Mouse (Mus musculus): ENCODE measurements around the gene Nfatc2. TPM values are rescaled to one million over a fixed set of nuclear protein-coding genes. Genes with fewer than 3 reads are reported as not detected.

Gene Nfatc2
- polyA plus RNA-seq, 1 experiment from 2014 or later, result 4.0 TPM

GRCm38 (mm10) chr2:168609653-168610248 lies 8.3 kb upstream of the Nfatc2 start:
- DNase-seq (ENCODE audit: low spot score), result no peak

DNA sequence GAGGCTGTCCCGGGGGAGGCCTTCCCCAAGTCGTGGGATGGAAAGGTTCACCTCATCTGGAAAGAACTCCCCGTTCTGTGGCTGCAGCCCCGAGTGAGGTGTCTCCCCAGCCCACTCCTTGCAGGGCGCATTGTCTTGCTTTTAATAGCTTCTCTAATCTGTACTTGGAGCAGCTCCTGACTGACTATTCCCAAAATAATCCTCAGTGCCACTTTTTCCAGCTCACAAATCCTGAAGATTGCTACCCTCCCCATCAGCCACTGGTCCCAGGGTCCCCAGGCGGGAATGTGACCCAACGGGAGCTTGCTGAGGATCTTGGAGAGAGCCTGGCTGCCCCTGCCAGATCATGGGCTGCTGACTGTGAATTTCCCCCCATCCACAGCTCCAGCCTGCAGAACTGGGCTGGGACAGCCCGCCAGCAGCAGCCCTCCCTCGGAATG lies 6.7 kb upstream of the Nfatc2 start:
- no peak for DNase-seq (ENCODE audit: low spot score)

GRCm38 (mm10) chr2:168604655-168605070 lies 3.2 kb upstream of the Nfatc2 start:
- no peak for DNase-seq (ENCODE audit: low spot score)

DNA sequence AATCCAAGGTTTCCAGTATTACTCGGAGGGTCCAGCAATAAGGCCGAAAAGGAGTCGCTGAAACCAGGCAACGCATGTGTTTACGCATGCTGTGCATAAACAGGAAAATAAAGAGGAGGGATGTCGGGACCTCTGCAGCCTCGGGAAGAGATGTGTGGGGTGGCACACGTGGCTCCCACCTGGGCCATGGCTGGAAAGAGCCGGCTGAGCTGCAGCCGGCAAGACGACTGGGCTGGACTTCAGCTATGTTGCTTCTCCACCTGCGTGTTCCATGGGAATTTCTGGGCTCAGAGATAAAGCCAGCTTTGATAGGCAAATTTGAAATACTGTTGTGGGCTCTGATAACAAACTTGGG lies 907 bp upstream of the Nfatc2 start:
- DNase-seq (ENCODE audit: low spot score), result no peak

- DNase-seq (ENCODE audit: low spot score), result no peak
Measured at GRCm38 (mm10) chr2:168600750-168601490, 537 bp downstream of the Nfatc2 start.

- peak; percentile 58 for DNase-seq (ENCODE audit: low spot score)
Measured at GRCm38 (mm10) chr2:168595693-168596092, 5.8 kb downstream of the Nfatc2 start.

- DNase-seq (ENCODE audit: low spot score), result no peak
Measured at GRCm38 (mm10) chr2:168593676-168594075, 7.8 kb downstream of the Nfatc2 start.

DNA sequence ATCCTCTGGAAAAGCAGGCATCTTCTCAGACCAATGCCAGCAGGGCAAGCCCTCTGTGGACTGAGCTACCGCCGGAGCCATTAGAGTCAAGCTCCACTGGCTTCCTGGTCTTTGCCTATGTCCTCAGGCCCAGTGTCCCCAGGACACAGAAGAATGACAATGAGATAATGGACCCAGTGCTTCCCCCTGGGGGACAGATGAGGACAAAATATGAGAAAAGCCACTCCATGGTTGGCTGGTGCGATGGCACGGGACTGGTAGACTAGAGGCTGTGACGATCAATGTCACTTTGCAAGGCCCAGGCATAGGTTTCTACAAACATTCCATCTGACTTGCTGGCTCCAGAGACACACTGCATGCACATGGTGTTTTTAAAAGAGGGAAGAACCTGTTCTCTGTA lies 8.5 kb downstream of the Nfatc2 start:
- peak; percentile 28 for DNase-seq (ENCODE audit: low spot score)

- DNase-seq (ENCODE audit: low spot score), result no peak
Measured at GRCm38 (mm10) chr2:168591076-168591475, 10.4 kb downstream of the Nfatc2 start.

DNA sequence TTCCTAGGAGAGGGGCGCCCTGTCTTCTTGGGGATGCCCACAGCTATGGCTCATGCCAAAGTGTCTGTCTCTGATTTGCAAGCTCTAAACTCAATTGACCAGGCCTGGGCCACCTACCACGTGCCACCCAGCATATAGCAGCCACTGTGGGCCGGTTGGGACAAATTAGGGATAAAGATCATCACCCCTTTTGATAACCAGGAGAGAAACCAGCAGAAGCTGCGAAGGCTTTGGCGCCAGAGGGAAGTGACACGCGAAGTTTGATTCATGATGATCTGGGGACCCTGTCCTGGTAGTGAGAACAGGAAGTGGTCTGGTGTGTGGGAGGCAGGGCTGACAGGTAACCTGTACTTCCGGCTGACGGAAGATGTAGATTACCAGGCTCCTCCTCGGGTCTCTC lies 10.9 kb downstream of the Nfatc2 start:
- DNase-seq (ENCODE audit: low spot score), result peak; percentile 61

- DNase-seq (ENCODE audit: low spot score), result peak; percentile 72
Measured at GRCm38 (mm10) chr2:168590168-168590551, 11.3 kb downstream of the Nfatc2 start.

DNA sequence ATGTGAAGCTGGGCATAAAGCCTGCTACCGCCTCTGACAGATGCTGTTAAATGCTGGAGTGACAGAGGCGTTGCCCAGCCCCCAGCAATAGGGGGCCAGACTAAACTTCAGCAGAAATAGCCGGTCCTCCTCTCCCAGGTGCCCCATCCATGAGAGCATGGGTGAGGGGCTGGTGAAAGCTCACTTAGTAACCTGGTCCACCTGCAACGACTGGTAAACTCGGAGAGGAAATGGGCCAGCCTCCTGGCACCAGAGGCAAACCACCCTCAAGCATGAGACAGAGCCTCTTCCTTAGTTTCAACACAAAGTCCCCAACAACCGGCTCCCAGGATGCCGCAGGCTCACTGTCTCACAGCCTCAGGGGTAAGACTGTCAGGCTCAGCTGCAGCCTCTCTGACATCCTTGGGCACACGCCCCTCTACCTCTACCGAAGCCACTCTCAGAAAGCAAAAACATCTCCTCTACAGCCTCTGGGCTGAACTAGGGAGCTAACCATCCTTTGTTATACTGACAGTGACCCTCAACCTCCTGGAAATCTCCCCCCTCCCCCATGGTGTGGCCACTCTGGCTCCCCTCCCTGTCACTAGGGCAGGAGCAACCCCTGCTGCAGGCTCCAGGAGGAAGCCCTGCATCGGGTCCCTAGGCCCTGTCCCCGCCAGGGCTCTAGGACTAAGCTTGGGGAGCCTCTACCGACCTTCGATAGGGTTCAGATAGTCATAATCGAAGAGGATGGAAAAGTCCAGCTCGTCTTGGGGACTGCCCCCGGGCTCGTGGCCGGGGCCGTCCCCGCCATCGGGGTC lies 11.9 kb downstream of the Nfatc2 start:
- peak; percentile 82 for DNase-seq (ENCODE audit: low spot score)

GRCm38 (mm10) chr2:168588591-168589367 lies 12.7 kb downstream of the Nfatc2 start:
- DNase-seq (ENCODE audit: low spot score), result peak; percentile 37

GRCm38 (mm10) chr2:168587159-168587558 lies 14.3 kb downstream of the Nfatc2 start:
- no peak for DNase-seq (ENCODE audit: low spot score)

- DNase-seq (ENCODE audit: low spot score), result no peak
Measured at GRCm38 (mm10) chr2:168586512-168586911, 14.9 kb downstream of the Nfatc2 start.

- no peak for DNase-seq (ENCODE audit: low spot score)
Measured at GRCm38 (mm10) chr2:168584857-168585256, 16.6 kb downstream of the Nfatc2 start.

GRCm38 (mm10) chr2:168584408-168584807 lies 17.0 kb downstream of the Nfatc2 start:
- DNase-seq (ENCODE audit: low spot score), result no peak

DNA sequence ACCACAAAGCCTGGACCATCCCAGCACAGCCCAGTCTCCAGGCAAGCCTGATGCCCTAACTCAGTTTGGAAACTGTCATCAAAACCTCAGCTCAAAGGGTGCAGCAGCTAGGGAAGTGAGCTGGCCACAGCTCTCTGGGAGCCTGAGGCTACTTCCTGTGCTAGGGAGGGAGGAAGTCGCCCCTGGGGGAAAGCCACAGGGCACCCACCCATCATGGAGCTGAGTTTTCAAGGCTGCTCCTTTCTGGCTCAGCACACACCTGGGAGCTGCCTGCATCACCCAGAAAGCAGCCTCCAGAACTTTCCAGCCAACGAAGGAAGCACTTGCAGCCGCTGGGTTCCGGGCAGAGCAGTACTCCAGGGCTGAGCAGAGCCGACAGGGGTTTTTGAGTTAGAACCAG lies 18.4 kb downstream of the Nfatc2 start:
- peak; percentile 46 for DNase-seq (ENCODE audit: low spot score)

DNA sequence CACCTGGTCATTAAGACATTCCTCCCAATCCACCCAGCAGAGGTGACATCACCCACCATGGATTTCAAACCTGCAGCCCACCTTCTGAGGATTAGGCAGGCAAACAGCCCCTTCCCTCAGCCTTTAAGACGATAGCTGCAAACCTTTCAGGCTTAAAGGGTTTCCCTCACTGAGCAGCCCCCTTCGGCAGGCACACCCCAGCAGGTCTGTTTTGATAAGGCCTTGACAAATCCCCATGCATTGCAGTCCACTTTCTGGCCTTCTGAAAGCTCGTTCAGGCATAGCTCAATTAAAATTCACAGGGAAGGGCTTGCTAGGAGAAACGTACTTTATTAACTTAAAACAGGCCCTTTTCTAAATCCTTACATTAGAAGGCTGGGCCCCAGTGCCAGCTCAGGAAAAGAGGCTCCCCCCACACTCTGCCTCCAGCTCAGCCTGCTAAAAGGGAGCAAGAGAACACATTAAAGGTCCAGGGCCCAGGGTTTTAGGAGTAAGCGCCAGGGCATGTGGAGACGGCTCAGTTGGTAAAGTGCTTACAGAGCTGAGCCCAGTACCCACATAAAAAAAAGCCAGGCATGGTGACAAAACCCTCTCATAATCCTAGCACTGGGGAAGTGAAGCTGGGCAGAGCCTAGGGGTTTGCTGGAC lies 20.1 kb downstream of the Nfatc2 start:
- DNase-seq (ENCODE audit: low spot score), result no peak

- DNase-seq (ENCODE audit: low spot score), result peak; percentile 52
Measured at GRCm38 (mm10) chr2:168580295-168580915, 21.1 kb downstream of the Nfatc2 start.
